Mouse (Mus musculus) G1E (cell line): ENCODE measurements around the gene Alkbh4.

ENCODE experiments used
- CTCF ChIP-seq: IDR thresholded peaks from 2 replicates; pipeline ENCODE4 v1.5.1; 2012; ENCODE audit warnings: low read depth, low read length, inconsistent platforms, mixed read lengths
- GATA1 ChIP-seq: IDR thresholded peaks from 2 replicates; pipeline ENCODE4 v1.6.1; 2012; ENCODE audit warnings: borderline replicate concordance, low read length, inconsistent platforms, mixed read lengths
- GATA2 ChIP-seq: IDR thresholded peaks from 2 replicates; pipeline ENCODE4 v1.6.1; 2012; ENCODE audit warnings: low read depth, low read length, inconsistent platforms, borderline replicate concordance
- POLR2AphosphoS5 ChIP-seq: IDR thresholded peaks from 2 replicates; pipeline ENCODE4 v1.6.1; 2012; ENCODE audit warnings: low read depth, low read length, inconsistent platforms; ENCODE audit not compliant: insufficient replicate concordance
- TAL1 ChIP-seq: conservative IDR thresholded peaks from 2 replicates; pipeline ENCODE4 v1.6.1; 2012; ENCODE audit warnings: low read depth, low read length, inconsistent platforms, mixed read lengths

GRCm38 (mm10) chr5:136135571-136136291 is at the start of gene Alkbh4, which contains the start of gene Lrwd1:
- TF ChIP-seq CTCF (no peak), GATA1 (no peak), POLR2AphosphoS5 (no peak), TAL1 (no peak), GATA2 (no peak)
